Mouse (Mus musculus) brain, embryonic 14.5 days (tissue): ENCODE results near the gene Apoc2.

ENCODE experiments used
- CTCF ChIP-seq: fragments of 200-500 bp; IDR thresholded peaks from 2 replicates; pipeline ENCODE4 v1.5.1; 2012; ENCODE audit warnings: inconsistent platforms, mild to moderate bottlenecking, moderate library complexity, borderline replicate concordance; ENCODE audit not compliant: insufficient read depth, insufficient read length; ENCODE audit errors: extremely low read depth
- POLR2A ChIP-seq: fragments of 200-500 bp; IDR thresholded peaks from 2 replicates; pipeline ENCODE4 v1.6.1; 2012; ENCODE audit warnings: mild to moderate bottlenecking, inconsistent platforms, borderline replicate concordance; ENCODE audit not compliant: poor library complexity, insufficient read depth, insufficient read length, severe bottlenecking; ENCODE audit errors: extremely low read depth

GRCm38 (mm10) chr7:19667434-19667833, 10.3 kb downstream of the Apoc2 start:
- TF ChIP-seq CTCF = no peak
- no peak for TF ChIP-seq POLR2A
